Mouse (Mus musculus) thymus, postnatal 4 days (tissue): ENCODE results near the gene Zfp771.
A peak's percentile ranks its signal among the peaks of the same experiment; 100 is the strongest.
"Not testable (repeated sequence)": the region's sequence is repeated elsewhere in the genome, so short reads cannot be mapped to it uniquely, and the experiment has no call there.

Source experiments
- DNase-seq: peaks from one replicate; pipeline ENCODE4 v3.0.0; 2021

Zfp771 gene

DNA sequence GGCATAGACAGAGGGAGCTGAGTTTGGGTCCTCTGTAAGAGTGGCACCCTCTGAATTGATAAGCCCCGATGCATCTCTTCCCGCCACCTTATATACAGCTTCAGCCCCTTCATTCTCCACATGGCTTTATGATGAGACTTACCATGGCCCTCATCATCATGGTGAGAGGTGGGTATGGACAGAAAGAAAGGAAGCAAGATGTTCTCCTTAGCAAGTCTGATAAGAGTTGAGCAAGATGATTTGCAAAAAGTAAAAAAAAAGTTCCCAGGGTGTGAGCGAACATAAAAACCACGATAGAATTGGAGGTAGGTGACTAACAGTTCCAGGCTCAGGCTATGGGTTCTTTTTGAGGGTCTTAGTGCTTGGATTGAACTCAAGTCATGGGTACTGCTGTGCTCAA lies 25.4 kb upstream of the Zfp771 start:
- no peak for DNase-seq

GRCm38 (mm10) chr7:127220440-127220839 lies 23.6 kb upstream of the Zfp771 start:
- no peak for DNase-seq

DNA sequence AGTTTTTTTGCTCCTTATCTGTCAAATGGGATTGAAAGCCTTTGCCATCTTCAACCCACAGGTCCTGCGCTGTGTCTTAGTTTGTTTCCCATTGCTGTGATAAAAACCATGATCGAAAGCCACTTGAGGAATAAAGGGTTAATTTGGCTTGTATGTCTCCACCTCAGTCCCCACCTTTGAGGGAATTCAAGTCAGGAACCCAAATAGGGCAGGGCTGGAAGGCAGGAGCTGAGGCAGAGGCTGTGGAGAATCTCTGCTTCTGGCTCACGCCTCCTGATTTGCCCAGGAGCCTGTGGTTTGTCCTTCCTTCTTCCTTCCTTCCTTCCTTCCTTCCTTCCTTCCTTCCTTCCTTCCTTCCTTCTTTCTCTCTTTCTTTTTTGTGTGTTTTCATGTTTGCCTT lies 21.0 kb upstream of the Zfp771 start:
- DNase-seq, result no peak

GRCm38 (mm10) chr7:127223515-127224478 lies 20.3 kb upstream of the Zfp771 start:
- DNase-seq, result no peak

DNA sequence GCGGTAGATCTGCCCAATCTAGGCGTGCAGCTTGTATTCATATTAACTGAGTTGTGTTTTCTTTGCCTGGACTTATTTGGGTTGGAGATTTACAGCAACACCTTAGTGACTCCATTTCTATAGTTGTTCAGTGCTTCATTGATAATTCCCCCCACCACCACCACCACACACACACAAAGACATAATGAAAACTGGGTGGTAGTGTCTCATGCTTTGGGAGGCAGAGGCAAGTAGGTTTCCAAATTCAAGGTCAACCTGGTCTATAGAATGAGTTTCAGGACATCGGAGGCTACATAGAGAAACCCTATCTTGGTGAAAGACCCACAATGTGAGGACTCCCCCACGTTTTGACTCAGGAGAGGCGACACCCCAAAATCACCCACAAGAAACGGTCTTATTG lies 19.5 kb upstream of the Zfp771 start:
- DNase-seq, result no peak

DNA sequence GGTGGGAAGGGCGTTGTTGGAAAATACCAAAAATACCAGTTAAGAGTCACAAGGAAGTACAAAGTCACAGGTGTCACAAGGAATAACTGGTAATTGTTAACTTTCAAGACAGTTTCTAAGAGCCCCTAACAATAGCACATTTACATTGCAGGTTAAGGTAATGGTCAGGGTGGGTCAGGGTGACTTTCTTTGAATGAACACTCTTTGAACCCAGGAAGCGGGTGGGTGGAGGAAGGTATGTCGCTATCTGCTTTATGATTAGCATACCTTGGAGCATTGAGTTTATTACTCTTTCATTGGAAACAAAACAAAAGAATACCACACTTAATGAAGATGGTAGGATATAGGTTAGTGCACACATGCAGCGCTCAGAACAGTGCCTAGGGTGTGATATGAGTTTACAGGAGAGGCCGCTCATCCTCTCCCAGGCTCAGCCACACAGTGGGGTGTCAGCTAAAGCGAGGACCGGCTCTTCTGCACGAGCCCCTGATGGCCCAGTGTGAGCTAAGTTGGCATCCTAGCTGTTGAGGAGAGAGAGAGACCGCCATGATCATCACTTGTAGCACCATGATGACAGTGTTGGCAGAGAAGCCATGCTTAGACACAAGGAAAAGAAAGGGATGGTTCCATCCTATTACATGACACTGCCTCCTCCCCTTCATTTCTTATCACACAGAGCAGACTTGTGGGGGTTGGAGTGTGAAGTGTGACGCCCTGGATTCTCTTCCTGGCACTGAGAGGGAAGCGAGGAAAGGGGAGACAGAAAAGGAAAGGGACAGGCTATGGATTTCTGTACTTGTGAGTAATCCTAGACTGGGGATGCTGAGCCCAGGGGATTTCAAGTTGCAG lies 18.7 kb upstream of the Zfp771 start:
- no peak for DNase-seq

DNA sequence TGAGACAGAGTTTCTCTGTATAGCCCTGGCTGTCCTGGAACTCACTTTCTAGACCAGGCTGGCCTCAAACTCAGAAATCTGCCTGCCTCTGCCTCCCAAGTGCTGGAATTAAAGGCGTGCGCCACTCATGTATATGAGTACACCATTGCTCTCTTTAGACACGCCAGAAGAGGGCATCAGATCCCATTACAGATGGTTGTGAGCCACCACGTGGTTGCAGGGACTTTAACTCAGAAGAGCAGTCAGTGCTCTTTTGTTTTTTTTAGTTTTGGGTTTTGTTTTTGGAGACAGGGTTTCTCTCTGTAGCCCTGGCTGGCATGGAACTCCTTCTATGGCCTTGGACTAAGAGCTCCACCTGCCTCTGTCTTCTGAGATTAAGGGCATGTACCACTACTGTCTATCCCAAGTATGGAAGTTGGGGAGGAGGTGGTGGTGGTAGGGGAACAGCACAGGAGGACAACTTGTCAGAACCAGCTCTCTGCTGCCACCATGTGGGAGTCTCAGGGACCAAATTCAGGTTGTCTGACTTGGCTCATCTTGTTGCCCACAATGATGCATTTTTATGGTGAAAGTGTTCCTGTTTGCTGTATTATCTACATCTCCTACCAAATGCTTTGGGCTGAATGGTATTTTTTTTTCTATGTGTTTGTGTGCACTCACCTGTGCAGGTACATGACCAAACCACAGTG lies 15.3 kb upstream of the Zfp771 start:
- DNase-seq, result peak; percentile 96

DNA sequence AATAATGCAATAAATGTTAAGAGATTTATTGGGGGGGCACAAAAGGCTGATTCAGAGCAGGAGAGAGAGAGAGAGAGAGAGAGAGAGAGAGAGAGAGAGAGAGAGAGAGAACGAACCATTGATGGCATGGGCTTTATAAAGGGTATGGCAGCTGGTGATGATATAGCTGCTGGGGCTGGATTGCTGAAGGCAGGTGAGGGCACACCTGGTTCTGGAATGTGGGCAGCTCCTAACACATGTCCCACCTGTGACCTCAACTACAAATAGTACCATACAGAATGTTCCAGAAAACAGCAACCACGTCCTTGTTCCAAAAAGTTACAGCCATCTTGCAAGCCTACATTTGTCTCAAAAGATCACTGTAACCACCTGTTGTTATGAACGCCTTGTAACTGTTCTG lies 12.7 kb upstream of the Zfp771 start:
- no peak for DNase-seq

DNA sequence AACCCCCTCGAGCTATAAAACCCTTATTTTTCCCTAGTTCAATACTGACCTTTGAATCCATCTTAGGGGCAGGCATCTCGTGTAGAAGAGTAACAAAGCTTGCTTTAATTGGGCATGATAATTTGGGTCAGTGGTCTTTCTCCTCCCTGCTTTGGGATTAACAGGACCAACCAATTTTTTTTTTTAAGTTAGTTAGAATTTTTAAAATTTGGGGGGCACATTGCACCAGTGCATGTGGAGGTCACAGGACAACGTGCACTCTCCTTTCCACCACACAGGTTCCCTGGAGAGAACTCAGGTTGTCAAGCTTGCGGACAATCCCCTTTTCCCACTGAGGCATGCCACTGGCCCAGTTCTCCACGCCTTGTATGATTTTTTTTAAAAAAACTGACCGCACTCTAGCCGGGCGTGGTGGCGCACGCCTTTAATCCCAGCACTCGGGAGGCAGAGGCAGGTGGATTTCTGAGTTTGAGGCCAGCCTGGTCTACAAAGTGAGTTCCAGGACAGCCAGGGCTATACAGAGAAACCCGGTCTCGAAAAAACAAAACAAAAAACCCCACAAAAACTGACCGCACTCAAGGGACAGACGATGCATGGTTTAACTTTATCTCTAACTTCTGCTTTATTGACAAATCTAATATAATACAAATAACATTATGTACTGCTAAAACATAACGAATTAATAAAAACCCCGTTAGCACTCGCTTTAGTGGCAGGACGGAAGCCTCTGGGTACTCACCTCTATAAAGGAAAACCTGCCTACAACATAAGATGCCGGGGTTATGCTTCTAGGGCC lies 12.1 kb upstream of the Zfp771 start:
- DNase-seq, result peak; percentile 33

GRCm38 (mm10) chr7:127232622-127233367 lies 11.3 kb upstream of the Zfp771 start, which contains the start of the genes Zfp553 and Sept1:
Zfp553 (plus strand) TSS chr7:127233061.
Sept1 (minus strand) TSS chr7:127233130.
- DNase-seq, result peak; percentile 89

- DNase-seq, result no peak
These were observed 10.7 kb upstream of the Zfp771 start for GRCm38 (mm10) chr7:127233368-127233749.

- no peak for DNase-seq
These were observed 10.3 kb upstream of the Zfp771 start for GRCm38 (mm10) chr7:127233765-127234164.

DNA sequence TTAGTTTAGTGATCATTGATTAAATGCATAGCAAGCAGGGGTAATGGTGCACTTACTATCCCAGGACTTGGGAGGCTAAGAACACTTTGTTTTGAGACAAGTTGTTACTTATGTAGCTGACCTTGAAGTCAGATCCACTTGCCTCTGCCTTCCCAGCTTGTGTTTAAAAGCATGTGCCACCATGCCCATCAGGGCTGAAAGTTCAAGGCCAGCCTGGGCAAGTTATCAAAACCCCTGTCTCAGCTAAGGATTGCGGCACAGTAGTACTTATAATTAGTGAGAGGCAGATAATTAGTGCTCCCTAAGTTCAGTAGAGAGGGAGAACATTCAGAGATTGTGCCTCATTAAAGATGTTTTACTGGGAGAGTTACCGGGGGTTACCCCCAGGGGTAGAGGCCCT lies 9.3 kb upstream of the Zfp771 start:
- no peak for DNase-seq

- DNase-seq, result no peak
These were observed 660 bp upstream of the Zfp771 start for GRCm38 (mm10) chr7:127243361-127243867.

DNA sequence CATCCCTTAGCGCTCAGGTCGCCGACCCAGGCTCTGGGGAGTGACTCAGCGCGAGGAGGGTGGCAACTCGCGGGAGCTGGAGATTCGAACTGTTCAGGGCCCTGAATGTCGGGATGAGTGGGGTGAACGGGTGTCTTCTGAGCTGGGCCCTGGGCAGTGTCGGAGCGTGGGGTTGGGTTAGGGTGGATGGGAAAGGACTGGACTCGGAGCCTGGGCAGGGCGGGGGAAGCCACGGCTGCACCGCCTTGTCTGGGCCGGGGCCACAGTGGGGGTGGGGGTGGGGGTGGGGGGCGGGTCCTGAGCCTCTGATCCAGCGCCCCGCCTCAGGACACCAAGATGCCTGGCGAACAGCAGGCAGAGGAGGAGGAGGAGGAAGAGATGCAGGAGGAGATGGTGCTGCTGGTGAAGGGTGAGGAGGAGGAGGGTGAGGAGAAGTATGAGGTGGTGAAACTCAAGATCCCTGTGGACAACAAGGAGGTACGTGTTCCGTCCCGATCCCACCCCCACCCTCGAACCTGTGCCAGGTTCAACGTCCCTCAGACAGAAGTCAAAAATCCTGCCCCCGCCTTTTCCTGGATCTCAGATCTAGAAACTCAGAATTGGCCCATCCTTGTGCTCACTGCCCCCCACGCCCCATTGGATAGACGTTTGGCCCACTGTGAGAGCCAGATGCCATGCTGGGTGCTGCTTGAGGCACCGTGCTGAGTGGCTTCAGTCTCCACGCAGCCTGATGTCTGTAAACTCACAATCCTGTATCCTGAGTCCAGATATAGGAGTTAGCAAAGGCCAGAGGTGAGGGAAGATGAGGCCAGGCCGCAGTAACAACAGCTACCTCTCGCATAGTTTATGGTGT lies 810 bp downstream of the Zfp771 start:
- no peak for DNase-seq

DNA sequence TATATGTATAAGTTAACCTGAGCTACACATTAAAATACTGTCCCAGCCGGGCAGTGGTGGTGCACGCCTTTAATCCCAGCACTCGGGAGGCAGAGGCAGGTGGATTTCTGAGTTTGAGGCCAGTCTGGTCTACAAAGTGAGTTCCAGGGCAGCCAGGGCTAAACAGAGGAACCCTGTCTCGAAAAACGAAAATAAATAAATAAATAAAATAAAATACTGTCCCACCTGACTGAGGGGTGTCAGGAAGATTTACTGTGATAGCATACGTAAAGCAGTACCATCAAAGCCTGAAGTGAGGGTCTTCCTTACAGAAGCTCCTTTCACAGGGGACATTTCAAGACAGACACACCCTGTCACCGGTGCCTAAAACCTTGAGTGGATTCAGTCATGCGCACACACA lies 6.4 kb downstream of the Zfp771 start:
- not testable (repeated sequence) for DNase-seq

DNA sequence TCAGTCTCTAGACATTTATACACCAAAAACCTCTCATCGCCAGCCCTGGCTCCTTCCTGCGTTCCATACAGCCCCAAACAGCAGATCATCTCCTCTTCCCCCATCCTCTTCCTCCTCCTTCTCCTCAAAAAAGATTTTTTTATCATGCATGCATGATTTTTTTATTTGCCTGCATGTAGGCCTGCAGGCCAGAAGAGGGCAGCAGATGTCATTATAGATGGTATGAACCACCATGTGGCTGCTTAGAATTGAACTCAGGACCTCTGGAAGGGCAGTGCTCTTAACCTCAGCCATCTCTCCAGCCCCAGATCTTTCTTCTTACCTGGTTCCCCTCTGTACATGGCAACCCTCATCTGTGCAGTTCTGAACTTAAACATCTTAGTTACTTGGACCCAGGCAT lies 8.3 kb downstream of the Zfp771 start:
- DNase-seq, result peak; percentile 70

GRCm38 (mm10) chr7:127253341-127253740 lies 9.3 kb downstream of the Zfp771 start:
- no peak for DNase-seq

GRCm38 (mm10) chr7:127253821-127254769 lies 10.0 kb downstream of the Zfp771 start:
- DNase-seq, result peak; percentile 98
